Mouse (Mus musculus) gastrocnemius, postnatal 25 days (tissue): Measurements from ENCODE around the gene Aldh4a1. TPM values are rescaled to one million over a fixed set of nuclear protein-coding genes. Genes with fewer than 3 reads are reported as not detected.

Experiments
- DNase-seq: peaks from one replicate; pipeline ENCODE4 v3.0.0; 2022
- long read RNA-seq, 2 experiments: library from polyadenylated mRNA; stranded (forward); transcript quantifications; one replicate each; pipeline ENCODE4 v2.0.0; 2021
- total RNA-seq, 2 experiments: library from RNA; stranded (reverse); gene quantifications; 1 replicate in 1 of 2; 2 replicates in 1 of 2; pipeline ENCODE4 v1.2.3; 2021

The Aldh4a1 gene
- 10 to 100 TPM; 62.2 to 72.0 TPM for total RNA-seq
- long read RNA-seq, experiment 1, transcript Aldh4a1-201 (15 exons, 3,382 nt) = major isoform, 26 of 62 reads
- long read RNA-seq, experiment 1, partial matches to known transcripts = 35 of 62 reads
- long read RNA-seq, experiment 1, other reads (novel, unspliced or antisense) = 1 of 62 reads
- long read RNA-seq, experiment 2, transcript Aldh4a1-201 (15 exons, 3,382 nt) = major isoform, 57 of 99 reads
- long read RNA-seq, experiment 2, partial matches to known transcripts = 40 of 99 reads
- long read RNA-seq, experiment 2, other reads (novel, unspliced or antisense) = 2 of 99 reads

- peak; percentile 93 for DNase-seq
Measured at GRCm38 (mm10) chr4:139622373-139623282, at the start of gene Aldh4a1. Gene Aldh4a1, plus strand, starts transcription at chr4:139622866.

GRCm38 (mm10) chr4:139572928-139573512 lies 49.6 kb upstream of the Aldh4a1 start:
- no peak for DNase-seq

- peak; percentile 100 for DNase-seq
Measured at GRCm38 (mm10) chr4:139574156-139574798, 48.4 kb upstream of the Aldh4a1 start.

GRCm38 (mm10) chr4:139574799-139575672 lies 47.6 kb upstream of the Aldh4a1 start:
- DNase-seq = no peak

GRCm38 (mm10) chr4:139575673-139576003 lies 47.0 kb upstream of the Aldh4a1 start:
- DNase-seq = no peak

GRCm38 (mm10) chr4:139576251-139576880 lies 46.3 kb upstream of the Aldh4a1 start:
- no peak for DNase-seq

- DNase-seq = no peak
Measured at GRCm38 (mm10) chr4:139577006-139577405, 45.7 kb upstream of the Aldh4a1 start.

GRCm38 (mm10) chr4:139578389-139578788 lies 44.3 kb upstream of the Aldh4a1 start:
- no peak for DNase-seq

- no peak for DNase-seq
Measured at GRCm38 (mm10) chr4:139579003-139579402, 43.7 kb upstream of the Aldh4a1 start.

- no peak for DNase-seq
Measured at GRCm38 (mm10) chr4:139579466-139579865, 43.2 kb upstream of the Aldh4a1 start.

- peak; percentile 66 for DNase-seq
Measured at GRCm38 (mm10) chr4:139580663-139581336, 41.9 kb upstream of the Aldh4a1 start.

- DNase-seq = no peak
Measured at GRCm38 (mm10) chr4:139581427-139582051, 41.1 kb upstream of the Aldh4a1 start.

- no peak for DNase-seq
Measured at GRCm38 (mm10) chr4:139582346-139582745, 40.3 kb upstream of the Aldh4a1 start.

GRCm38 (mm10) chr4:139582903-139583302 lies 39.8 kb upstream of the Aldh4a1 start:
- no peak for DNase-seq

- no peak for DNase-seq
Measured at GRCm38 (mm10) chr4:139583629-139584245, 38.9 kb upstream of the Aldh4a1 start.

- DNase-seq = no peak
Measured at GRCm38 (mm10) chr4:139584704-139585103, 38.0 kb upstream of the Aldh4a1 start.

- DNase-seq = no peak
Measured at GRCm38 (mm10) chr4:139585713-139586112, 37.0 kb upstream of the Aldh4a1 start.

- DNase-seq = no peak
Measured at GRCm38 (mm10) chr4:139587370-139587769, 35.3 kb upstream of the Aldh4a1 start.

- no peak for DNase-seq
Measured at GRCm38 (mm10) chr4:139587773-139588172, 34.9 kb upstream of the Aldh4a1 start.
